Mouse (Mus musculus): ENCODE measurements around the gene Baz1b. TPM values are rescaled to one million over a fixed set of nuclear protein-coding genes. Genes with fewer than 3 reads are reported as not detected.

Baz1b gene
- polyA plus RNA-seq, 1 experiment = 84.1 TPM

- no peak for TF ChIP-seq CTCF (IDR thresholded peaks at IDR 0.05; ENCODE audit: borderline replicate concordance, insufficient read depth, low read length)
- TF ChIP-seq POLR2A (IDR thresholded peaks at IDR 0.05; ENCODE audit: low read depth, low read length) = no peak; the same call in 1 of the 2 replicates
- H3K27ac ChIP-seq (ENCODE audit: insufficient read depth, low read length) = peak overlapping the region; percentile 90
- H3K4me3 ChIP-seq (ENCODE audit: insufficient read depth, low read length) = peak overlapping the region; percentile 85
- H3K4me1 ChIP-seq (ENCODE audit: control insufficient read depth, insufficient read depth, low read length) = no peaks in the 10 kb centered on the region
These were observed 517 bp downstream of the Baz1b start for GRCm38 (mm10) chr5:135187349-135188213.

- peak overlapping the region; percentile 85 for H3K4me3 ChIP-seq (ENCODE audit: insufficient read depth, low read length)
- TF ChIP-seq POLR2A (IDR thresholded peaks at IDR 0.05; ENCODE audit: low read depth, low read length) (no peak), CTCF (IDR thresholded peaks at IDR 0.05; ENCODE audit: borderline replicate concordance, insufficient read depth, low read length) (no peak)
- H3K4me1 ChIP-seq (ENCODE audit: control insufficient read depth, insufficient read depth, low read length) = no peaks in the 10 kb centered on the region
- peak overlapping the region; percentile 90 for H3K27ac ChIP-seq (ENCODE audit: insufficient read depth, low read length)
These were observed 1.1 kb downstream of the Baz1b start for GRCm38 (mm10) chr5:135188214-135188554.

GRCm38 (mm10) chr5:135189281-135190022 lies 2.4 kb downstream of the Baz1b start:
- peak overlapping the region; percentile 67 for H3K4me3 ChIP-seq (ENCODE audit: insufficient read depth, low read length)
- TF ChIP-seq CTCF (IDR thresholded peaks at IDR 0.05; ENCODE audit: borderline replicate concordance, insufficient read depth, low read length) = no peak
- TF ChIP-seq POLR2A (IDR thresholded peaks at IDR 0.05; ENCODE audit: low read depth, low read length) = no peak
- H3K27ac ChIP-seq (ENCODE audit: insufficient read depth, low read length) = no peak overlapping the region

GRCm38 (mm10) chr5:135191620-135192019 lies 4.6 kb downstream of the Baz1b start:
- H3K4me3 ChIP-seq (ENCODE audit: insufficient read depth, low read length) = no peak overlapping the region
- H3K4me1 ChIP-seq (ENCODE audit: control insufficient read depth, insufficient read depth, low read length) = no peaks in the 10 kb centered on the region; the same call in 1 of the 2 replicates
- TF ChIP-seq POLR2A (IDR thresholded peaks at IDR 0.05; ENCODE audit: low read depth, low read length) (no peak), CTCF (IDR thresholded peaks at IDR 0.05; ENCODE audit: borderline replicate concordance, insufficient read depth, low read length) (no peak)
- H3K27ac ChIP-seq (ENCODE audit: insufficient read depth, low read length) = no peak overlapping the region

More at GRCm38 (mm10) chr5:135189281-135190022, 2.4 kb downstream of the Baz1b start:
- no peaks in the 10 kb centered on the region; the same call in 1 of the 2 replicates for H3K4me1 ChIP-seq (ENCODE audit: control insufficient read depth, insufficient read depth, low read length)

GRCm38 (mm10) chr5:135192431-135192830 lies 5.4 kb downstream of the Baz1b start:
- H3K27ac ChIP-seq (ENCODE audit: insufficient read depth, low read length) = no peak overlapping the region; the same call in 1 of the 2 replicates
- H3K4me1 ChIP-seq (ENCODE audit: control insufficient read depth, insufficient read depth, low read length) = no peaks in the 10 kb centered on the region; the same call in 1 of the 2 replicates
- TF ChIP-seq POLR2A (IDR thresholded peaks at IDR 0.05; ENCODE audit: low read depth, low read length) = no peak
- TF ChIP-seq CTCF (IDR thresholded peaks at IDR 0.05; ENCODE audit: borderline replicate concordance, insufficient read depth, low read length) = no peak

GRCm38 (mm10) chr5:135196367-135196766 lies 9.3 kb downstream of the Baz1b start:
- no peak for TF ChIP-seq CTCF (IDR thresholded peaks at IDR 0.05; ENCODE audit: borderline replicate concordance, insufficient read depth, low read length)
- no peak for TF ChIP-seq POLR2A (IDR thresholded peaks at IDR 0.05; ENCODE audit: low read depth, low read length)
- Histone ChIP-seq H3K4me1 (ENCODE audit: control insufficient read depth, insufficient read depth, low read length) (no peaks in the 10 kb centered on the region; the same call in 1 of the 2 replicates), H3K27ac (ENCODE audit: insufficient read depth, low read length) (no peak overlapping the region), H3K4me3 (ENCODE audit: insufficient read depth, low read length) (no peak overlapping the region)

More at GRCm38 (mm10) chr5:135192431-135192830, 5.4 kb downstream of the Baz1b start:
- H3K4me3 ChIP-seq (ENCODE audit: insufficient read depth, low read length) = no peak overlapping the region

- no peak overlapping the region for H3K4me3 ChIP-seq (ENCODE audit: insufficient read depth, low read length)
These were observed 15.7 kb downstream of the Baz1b start for GRCm38 (mm10) chr5:135202763-135203162.

GRCm38 (mm10) chr5:135208197-135208596 lies 21.1 kb downstream of the Baz1b start:
- no peak overlapping the region for H3K27ac ChIP-seq (ENCODE audit: insufficient read depth, low read length)
- no peaks in the 10 kb centered on the region for H3K4me1 ChIP-seq (ENCODE audit: control insufficient read depth, insufficient read depth, low read length)
- no peak overlapping the region for H3K4me3 ChIP-seq (ENCODE audit: insufficient read depth, low read length)
- TF ChIP-seq POLR2A (IDR thresholded peaks at IDR 0.05; ENCODE audit: low read depth, low read length) = no peak
- no peak for TF ChIP-seq CTCF (IDR thresholded peaks at IDR 0.05; ENCODE audit: borderline replicate concordance, insufficient read depth, low read length)

More at GRCm38 (mm10) chr5:135202763-135203162, 15.7 kb downstream of the Baz1b start:
- TF ChIP-seq CTCF (IDR thresholded peaks at IDR 0.05; ENCODE audit: borderline replicate concordance, insufficient read depth, low read length) (no peak), POLR2A (IDR thresholded peaks at IDR 0.05; ENCODE audit: low read depth, low read length) (no peak)
- Histone ChIP-seq H3K27ac (ENCODE audit: insufficient read depth, low read length) (no peak overlapping the region), H3K4me1 (ENCODE audit: control insufficient read depth, insufficient read depth, low read length) (no peaks in the 10 kb centered on the region)

GRCm38 (mm10) chr5:135216871-135217270 lies 29.8 kb downstream of the Baz1b start:
- no peak overlapping the region for H3K4me3 ChIP-seq (ENCODE audit: insufficient read depth, low read length)
- TF ChIP-seq CTCF (IDR thresholded peaks at IDR 0.05; ENCODE audit: borderline replicate concordance, insufficient read depth, low read length) (no peak), POLR2A (IDR thresholded peaks at IDR 0.05; ENCODE audit: low read depth, low read length) (no peak)
- no peak overlapping the region for H3K27ac ChIP-seq (ENCODE audit: insufficient read depth, low read length)
- no peaks in the 10 kb centered on the region for H3K4me1 ChIP-seq (ENCODE audit: control insufficient read depth, insufficient read depth, low read length)

Data from embryonic fibroblast, embryonic 13.5 days (primary cell).